Mouse (Mus musculus) brain, embryonic 14.5 days (tissue): Measurements from ENCODE around the gene Nrap.

ENCODE experiments used
- CTCF ChIP-seq: fragments of 200-500 bp; IDR thresholded peaks from 2 replicates; pipeline ENCODE4 v1.5.1; 2012; ENCODE audit warnings: inconsistent platforms, mild to moderate bottlenecking, moderate library complexity, borderline replicate concordance; ENCODE audit not compliant: insufficient read depth, insufficient read length; ENCODE audit errors: extremely low read depth
- POLR2A ChIP-seq: fragments of 200-500 bp; IDR thresholded peaks from 2 replicates; pipeline ENCODE4 v1.6.1; 2012; ENCODE audit warnings: mild to moderate bottlenecking, inconsistent platforms, borderline replicate concordance; ENCODE audit not compliant: poor library complexity, insufficient read depth, insufficient read length, severe bottlenecking; ENCODE audit errors: extremely low read depth

- TF ChIP-seq CTCF (no peak), POLR2A (no peak)
Observed at GRCm38 (mm10) chr19:56366168-56366567, 23.7 kb downstream of the Nrap start.
